Mouse (Mus musculus) lung, adult 2 months (tissue): Measurements from ENCODE around the gene Tuft1. TPM values are rescaled to one million over a fixed set of nuclear protein-coding genes. Genes with fewer than 3 reads are reported as not detected.
"Not testable (repeated sequence)": the region's sequence is repeated elsewhere in the genome, so short reads cannot be mapped to it uniquely, and the experiment has no call there.

Experiments
- DNase-seq: peaks from one replicate; pipeline ENCODE4 v3.0.0; 2022
- H3K4me1 ChIP-seq: fragments of 200-500 bp; 2 replicates; pipeline ENCODE4 v1.6.1; 2011; ENCODE audit warnings: low read length; ENCODE audit not compliant: control insufficient read depth, insufficient read depth
- H3K4me3 ChIP-seq: fragments of 200-500 bp; replicated peaks from 2 replicates; pipeline ENCODE3; 2011; ENCODE audit warnings: low read depth, mild to moderate bottlenecking, control low read depth, low read length; ENCODE audit errors: extremely low read depth
- CTCF ChIP-seq: fragments of 200-500 bp; IDR thresholded peaks from 2 replicates; pipeline ENCODE4 v1.5.1; 2011; ENCODE audit warnings: mild to moderate bottlenecking, low read length, control low read depth; ENCODE audit not compliant: insufficient read depth
- POLR2A ChIP-seq: fragments of 200-500 bp; IDR thresholded peaks from 2 replicates; pipeline ENCODE4 v1.6.1; 2011; ENCODE audit warnings: low read depth, mild to moderate bottlenecking, control low read depth, low read length, borderline replicate concordance; ENCODE audit errors: extremely low read depth
- WGBS: fragments of 180-500 bp; shearing (Covaris S2); methylation state at CpG from one replicate; pipeline ENCODE4 v1.1.7; 2018; 5-methylcytosine and 5-hydroxymethylcytosine counted together
- polyA plus RNA-seq: library from polyadenylated mRNA; depleted of rRNA; stranded (reverse); fragments of >200 nt; gene quantifications from 2 replicates; pipeline ENCODE4 v1.2.3, GENCODE M21; 2012

The Tuft1 gene
- polyA plus RNA-seq, 1 experiment, result 22.1 TPM

DNA sequence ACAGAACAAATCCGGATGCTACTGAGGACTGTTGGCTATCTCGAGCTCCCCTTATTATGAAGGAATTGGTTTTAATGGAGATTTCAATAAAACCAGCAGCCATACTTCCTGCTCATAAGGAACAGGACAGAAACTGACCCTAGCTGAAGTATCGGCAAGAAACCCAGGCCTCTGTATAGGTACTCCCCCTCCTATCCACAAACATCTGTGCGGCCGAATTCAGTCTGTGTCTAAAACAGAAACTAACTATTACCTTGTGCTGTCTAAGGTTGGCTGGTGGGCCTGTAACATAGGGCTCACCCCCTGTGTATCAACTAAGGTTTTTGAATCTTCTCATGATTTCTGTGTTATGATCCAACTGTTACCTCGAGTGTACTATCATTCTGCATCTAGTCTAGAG, 25.0 kb upstream of the Tuft1 start:
- WGBS, result 75% methylated on average over 6 of the region's 6 CpGs
- no peak for DNase-seq
- H3K4me1 ChIP-seq, result no peaks in the 10 kb centered on the region; the same call in 1 of the 2 replicates
- TF ChIP-seq POLR2A, result no peak
- TF ChIP-seq CTCF, result no peak
- no peak overlapping the region for H3K4me3 ChIP-seq

DNA sequence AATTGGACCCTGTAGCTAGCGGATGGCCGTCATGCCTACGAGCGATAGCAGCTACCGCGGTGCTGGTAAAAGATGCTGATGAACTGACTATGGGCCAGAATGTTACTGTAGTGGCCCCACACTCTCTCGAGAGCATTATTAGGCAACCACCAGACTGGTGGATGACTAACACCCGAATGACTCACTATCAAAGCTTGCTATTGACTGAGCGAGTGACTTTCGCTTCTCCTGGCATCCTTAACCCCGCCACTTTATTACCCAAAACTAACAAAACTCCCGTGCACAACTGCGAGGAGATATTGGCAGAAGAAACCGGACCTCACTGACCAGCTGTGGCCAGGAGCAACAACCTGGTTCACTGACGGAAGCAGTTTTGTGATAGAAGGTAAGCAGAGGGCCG, 22.1 kb upstream of the Tuft1 start:
- 56% methylated on average over 16 of the region's 16 CpGs for WGBS
- H3K4me3 ChIP-seq, result no peak overlapping the region
- TF ChIP-seq POLR2A (no peak), CTCF (no peak)
- peak; percentile 49 for DNase-seq
- no peaks in the 10 kb centered on the region for H3K4me1 ChIP-seq

DNA sequence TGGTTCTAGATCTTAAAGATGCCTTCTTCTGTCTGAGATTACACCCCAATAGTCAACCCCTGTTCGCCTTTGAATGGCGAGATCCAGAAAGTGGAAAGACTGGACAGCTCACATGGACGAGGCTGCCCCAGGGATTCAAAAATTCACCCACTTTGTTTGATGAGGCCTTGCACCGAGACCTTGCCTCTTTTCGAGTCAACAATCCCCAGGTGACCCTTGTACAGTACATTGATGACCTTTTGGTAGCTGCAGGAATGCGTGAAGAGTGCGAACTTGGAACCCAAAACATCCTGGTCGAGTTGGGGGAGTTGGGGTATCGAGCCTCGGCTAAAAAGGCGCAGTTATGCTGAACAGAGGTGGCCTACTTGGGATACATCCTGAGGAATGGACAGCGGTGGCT, 21.4 kb upstream of the Tuft1 start:
- DNase-seq, H3K4me1 ChIP-seq, H3K4me3 ChIP-seq: not testable (repeated sequence)
- WGBS, result 83% methylated on average over 12 of the region's 12 CpGs

DNA sequence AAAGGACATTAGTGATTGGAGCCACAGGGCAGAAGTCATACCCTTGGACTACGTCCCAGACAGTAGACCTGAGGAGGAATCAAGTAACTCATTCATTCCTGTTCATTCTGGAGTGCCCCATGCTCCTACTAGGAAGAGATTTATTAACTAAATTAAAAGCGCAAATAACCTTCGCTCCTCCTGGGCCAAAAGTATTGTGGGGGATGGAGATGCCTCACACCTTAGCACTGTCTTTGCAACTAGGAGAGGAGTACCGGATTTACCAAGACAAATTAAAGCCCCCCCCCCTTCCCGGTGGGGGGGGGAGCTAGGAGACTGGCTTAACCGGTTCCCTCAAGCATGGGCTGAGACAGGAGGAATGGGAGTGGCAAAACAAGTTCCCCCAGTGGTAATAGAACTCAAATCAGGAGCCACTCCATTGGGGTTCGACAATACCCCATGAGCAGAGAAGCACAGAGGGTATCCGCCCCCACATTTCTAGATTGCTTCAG, 20.7 kb upstream of the Tuft1 start:
- DNase-seq, result peak; percentile 54
- TF ChIP-seq CTCF (no peak), POLR2A (no peak)
- no peak overlapping the region for H3K4me3 ChIP-seq
- H3K4me1 ChIP-seq, result no peaks in the 10 kb centered on the region
- 57% methylated on average over 8 of the region's 8 CpGs for WGBS

DNA sequence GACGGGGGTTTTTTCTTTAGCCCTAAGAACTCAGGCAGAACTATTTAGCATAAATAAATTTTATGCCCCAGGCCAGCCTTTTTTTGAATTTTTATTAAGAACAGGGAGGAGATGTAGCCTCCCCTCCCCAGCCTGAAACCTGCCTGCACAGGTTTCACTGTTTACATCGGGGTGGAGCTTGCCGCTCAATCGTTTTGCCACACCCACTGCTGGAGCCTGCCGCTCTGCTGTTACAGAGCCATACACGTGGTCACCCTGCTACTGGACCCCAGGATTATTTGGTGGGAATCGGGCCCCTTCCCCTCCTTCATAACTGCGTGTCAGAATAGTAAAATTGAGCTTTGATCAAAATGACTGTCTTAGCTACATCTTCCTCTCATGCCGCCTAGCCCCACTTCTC, 16.4 kb upstream of the Tuft1 start:
- DNase-seq, H3K4me3 ChIP-seq, H3K4me1 ChIP-seq: not testable (repeated sequence)
- 79% methylated on average over 9 of the region's 9 CpGs for WGBS

DNA sequence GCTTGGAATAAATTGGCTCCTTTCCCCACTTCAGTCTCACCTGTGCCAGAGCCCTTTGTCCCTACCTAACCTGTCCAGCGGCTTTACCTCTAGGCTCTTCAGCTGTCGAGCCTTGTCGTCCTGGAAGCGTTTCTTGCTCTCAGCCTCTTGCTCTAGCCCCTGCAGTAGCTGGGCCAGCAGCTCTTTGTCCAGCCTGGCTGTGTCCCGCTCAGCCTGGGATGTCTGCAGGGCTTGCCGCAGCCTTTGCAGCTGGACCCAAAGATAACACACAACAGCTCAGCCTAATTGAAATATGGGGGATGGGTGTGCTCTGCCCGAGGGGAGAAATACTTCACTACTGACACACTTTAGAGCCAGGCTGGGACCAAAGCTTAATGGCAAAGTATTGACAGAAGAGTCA, 7.2 kb upstream of the Tuft1 start:
- 22% methylated on average over 7 of the region's 7 CpGs for WGBS
- not testable (repeated sequence) for H3K4me1 ChIP-seq, H3K4me3 ChIP-seq, DNase-seq

DNA sequence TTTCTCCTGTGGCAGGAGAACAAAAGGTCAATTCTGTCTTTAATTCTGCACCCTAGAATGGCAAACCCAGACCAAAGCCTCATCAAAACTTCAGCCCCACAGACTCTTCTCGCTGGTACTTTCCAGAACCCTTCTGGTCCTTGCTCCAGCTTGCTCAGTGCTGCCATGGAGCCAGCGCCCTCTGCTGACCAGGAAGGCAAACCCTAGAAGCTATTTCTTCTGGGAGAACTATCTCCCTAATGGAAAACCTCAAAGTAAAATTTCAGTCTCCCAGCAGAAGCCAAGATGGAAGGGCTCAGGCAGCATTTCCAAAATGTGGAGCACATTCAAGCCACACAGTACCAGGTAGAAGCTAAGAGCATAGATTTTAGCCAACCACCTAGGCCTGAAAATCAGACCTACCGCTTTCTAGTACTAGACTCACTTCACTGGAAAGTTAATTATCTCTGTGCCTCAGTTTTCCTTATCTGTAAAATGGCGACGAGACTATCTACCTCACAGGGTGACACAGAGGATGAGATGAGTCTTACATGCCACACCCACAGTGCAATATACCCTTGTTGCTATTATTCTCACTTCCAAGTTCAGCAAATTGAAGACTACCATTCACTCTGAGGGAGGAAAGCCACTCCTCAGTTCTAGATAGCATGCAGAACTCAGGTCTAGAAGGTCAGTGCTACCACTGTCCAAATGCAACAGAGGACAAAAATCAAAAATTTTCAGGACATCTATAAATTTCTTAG, 6.6 kb upstream of the Tuft1 start:
- H3K4me3 ChIP-seq, DNase-seq, H3K4me1 ChIP-seq: not testable (repeated sequence)
- WGBS, result 47% methylated on average over 5 of the region's 5 CpGs

DNA sequence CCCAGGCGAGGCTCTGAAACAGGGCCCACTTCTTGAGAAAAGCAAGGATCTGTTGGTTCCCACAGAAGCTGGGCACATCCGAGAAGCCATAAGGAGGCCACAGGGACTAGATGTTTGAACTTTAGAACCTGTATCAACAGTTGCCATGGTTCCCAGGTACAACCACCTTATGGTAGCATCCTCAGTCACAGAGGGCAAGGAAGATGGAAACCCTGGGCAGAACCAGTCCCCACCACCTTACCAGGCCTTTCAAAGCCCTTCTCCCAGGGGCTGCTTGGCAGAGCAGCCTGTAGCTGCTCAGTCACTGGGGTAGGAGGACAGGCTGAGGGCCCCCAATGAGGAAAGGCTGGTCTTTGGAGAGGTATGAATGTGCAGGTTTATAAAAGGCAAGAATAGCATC, 2.2 kb upstream of the Tuft1 start:
- WGBS, result 94% methylated on average over 2 of the region's 2 CpGs

DNA sequence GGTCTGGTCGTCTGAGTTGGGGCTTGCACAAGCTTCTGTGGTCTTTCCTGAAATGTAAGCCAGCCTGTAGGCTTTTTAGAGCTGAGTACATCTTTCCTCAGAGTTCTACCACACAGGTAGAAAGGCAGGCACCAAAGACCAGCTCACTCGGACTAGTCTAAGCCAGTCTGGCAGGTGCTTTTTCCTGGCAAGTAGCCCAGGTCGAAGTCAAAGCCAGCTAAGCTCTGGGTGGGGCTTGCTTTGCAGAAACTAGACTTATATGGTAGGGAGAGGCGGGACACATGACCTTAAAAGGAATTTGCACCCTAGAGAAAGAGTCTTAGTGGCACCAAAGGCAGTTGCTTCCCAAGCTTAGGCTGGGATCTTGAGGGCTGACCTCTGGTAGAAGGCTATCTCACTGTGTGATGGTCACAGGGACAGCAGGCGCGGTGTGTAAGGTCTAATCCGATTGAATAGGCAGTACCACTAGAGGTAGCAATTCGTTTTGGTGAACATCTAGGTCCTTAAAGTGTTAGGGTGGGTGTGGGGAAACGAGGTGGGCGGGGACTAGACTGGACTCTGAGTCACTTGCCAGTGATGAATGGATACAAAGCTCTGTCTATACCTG, 573 bp upstream of the Tuft1 start:
- not testable (repeated sequence) for DNase-seq, H3K4me3 ChIP-seq, H3K4me1 ChIP-seq
- 31% methylated on average over 8 of the region's 10 CpGs for WGBS

More for the DNA sequence above, 2.2 kb upstream of the Tuft1 start:
- not testable (repeated sequence) for H3K4me1 ChIP-seq, H3K4me3 ChIP-seq, DNase-seq

DNA sequence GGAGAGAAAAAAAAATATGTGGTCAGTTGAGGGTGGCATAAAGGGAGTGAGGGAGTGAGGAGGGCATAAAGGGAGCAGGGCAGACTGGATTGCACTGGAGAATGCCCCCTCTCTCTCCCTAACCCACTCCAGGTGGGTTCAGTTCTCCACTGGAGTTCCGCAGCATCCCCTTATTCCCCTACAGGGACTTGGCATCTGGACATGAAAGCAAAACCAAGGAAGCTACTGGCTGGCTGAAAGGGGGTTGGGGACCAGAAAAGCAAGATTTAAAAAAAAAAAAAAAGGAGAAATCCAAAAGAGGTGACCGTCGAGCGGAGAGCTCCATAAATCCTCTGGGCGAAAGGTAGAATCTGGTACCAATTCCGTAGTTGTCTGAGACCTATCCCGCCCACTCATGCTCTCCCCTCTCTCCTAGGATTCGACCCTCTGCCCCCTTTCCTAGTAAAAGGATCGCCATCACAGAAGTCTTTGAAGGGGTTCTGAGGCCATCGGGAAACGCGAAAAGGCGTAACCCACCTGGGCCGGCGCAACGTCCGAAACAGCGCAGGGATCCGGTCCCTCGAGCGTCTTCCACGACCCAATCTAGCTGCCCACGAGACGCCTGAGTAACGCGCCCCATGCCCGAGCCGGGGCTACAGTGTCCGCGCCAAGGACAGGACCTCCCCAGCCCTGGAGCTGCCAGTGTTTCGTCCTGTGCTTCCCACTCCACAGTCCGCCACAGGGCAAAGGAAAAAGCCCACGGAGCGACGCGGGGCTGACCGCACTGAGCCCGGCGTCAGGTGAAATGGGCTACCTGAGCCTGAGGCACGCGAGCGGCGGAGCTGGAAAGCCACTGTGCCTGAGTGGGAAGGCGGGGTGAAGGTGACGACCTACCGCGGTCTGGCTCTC, 576 bp downstream of the Tuft1 start:
- peak overlapping the region; percentile 49 for H3K4me3 ChIP-seq
- peak; percentile 34 for DNase-seq
- H3K4me1 ChIP-seq, result not testable (repeated sequence)
- WGBS, result 7% methylated on average over 26 of the region's 47 CpGs

DNA sequence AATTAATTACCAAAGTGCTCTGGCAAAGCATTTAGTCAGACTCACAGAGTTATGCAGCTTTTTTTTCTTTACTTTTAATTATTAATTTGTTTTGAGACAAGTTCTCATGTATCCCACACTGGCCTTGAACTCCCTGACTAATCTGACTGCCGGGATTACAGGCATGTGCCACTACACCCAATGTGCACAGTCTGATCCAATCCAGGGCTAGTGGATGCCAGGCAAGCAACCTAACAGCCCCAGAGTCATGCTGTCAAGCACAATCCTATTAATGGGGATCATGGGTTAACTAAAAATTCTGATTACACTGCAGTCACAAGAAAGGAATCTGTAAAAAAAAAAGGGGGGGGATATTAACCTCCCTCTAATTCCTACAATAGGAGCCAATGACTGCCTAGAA, 4.7 kb downstream of the Tuft1 start:
- not testable (repeated sequence) for DNase-seq, H3K4me1 ChIP-seq, H3K4me3 ChIP-seq
- 70% methylated on average over 1 of the region's 1 CpGs for WGBS
